Mouse (Mus musculus): Measurements from ENCODE around the gene Fndc3b. TPM values are rescaled to one million over a fixed set of nuclear protein-coding genes. Genes with fewer than 3 reads are reported as not detected.

Gene Fndc3b
- polyA plus RNA-seq, 1 experiment from 2014 or later, result 10.1 TPM

DNA sequence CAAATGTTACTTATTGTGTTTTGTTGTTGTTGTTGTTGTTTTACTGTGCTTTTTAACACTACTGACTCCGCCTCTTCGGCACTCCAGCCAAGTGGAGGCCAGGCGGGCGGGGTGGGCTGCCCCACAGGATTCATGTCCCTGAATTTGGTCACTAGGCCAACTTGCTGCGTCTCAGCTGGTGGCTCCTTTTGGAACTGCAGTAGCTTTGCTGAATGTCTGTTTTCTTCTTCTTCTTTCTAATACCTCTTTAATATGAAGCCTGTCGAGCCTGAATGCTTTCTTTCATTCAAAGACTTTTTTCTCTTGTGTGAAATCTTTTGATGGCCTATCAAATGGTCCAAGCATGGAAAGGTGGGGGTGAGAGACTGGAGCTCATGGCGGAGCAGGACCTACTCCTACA lies 235.2 kb downstream of the Fndc3b start:
- 0 out of 2 replicates have a peak, but pooled peaks cover 6% of the 10 kb centered on the region for H3K36me3 ChIP-seq
- no peak overlapping the region for H3K4me2 ChIP-seq
- no peak overlapping the region for H3K27ac ChIP-seq (replicated peaks)
- no peak overlapping the region for H3K9ac ChIP-seq
- no peaks in the 10 kb centered on the region for H3K9me3 ChIP-seq
- 79% methylated on average over 7 of the region's 7 CpGs for WGBS
- no peaks in the 10 kb centered on the region for H3K27me3 ChIP-seq
- no peaks in the 10 kb centered on the region; the same call in 1 of the 2 replicates for H3K4me1 ChIP-seq (replicated peaks)
- no peak overlapping the region for H3K4me3 ChIP-seq
- ATAC-seq (ENCODE audit: low read depth), result no peak

DNA sequence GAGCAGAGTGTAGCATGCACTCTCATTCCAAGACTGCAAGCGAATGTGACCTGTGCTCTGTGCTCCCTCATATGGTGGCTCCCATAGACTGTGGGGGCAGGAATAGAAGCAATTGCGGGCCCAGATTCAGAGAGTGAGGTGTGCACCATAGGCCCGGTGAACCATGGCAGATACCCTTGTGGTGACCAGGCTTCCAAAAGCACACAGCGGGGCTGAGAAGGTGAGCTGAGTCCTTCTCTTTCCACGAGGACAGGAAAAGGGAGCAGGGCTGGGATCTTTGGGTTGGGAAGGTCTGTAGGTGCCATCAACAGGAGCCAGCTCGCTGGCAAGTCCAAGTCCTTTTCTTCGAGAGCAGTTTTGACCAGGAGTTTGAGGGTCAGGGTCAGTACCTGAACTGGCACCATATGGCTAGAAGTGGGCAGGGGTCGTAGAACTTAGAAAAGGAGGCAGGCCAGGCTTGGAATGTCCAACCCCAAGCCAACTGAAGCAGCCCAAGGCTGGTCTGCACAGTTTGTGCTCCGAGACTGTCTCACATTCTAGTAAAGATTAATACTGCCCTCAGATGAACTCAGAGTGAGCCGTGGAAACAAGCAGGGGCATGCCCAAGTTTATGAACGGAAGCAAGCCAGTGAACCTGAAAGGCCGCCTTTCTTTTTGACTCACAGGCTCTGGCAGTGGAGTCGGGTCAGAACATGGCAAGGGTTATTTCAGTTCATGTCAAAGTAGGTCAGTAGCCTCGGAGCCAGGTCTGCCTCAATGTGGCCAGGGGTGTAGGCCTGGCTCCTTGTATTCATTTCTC lies 237.1 kb downstream of the Fndc3b start:
- no peaks in the 10 kb centered on the region for H3K4me1 ChIP-seq (replicated peaks)
- WGBS, result 91% methylated on average over 14 of the region's 14 CpGs
- H3K9me3 ChIP-seq, result no peaks in the 10 kb centered on the region
- H3K27ac ChIP-seq (replicated peaks), result no peak overlapping the region
- no peak overlapping the region for H3K9ac ChIP-seq
- H3K36me3 ChIP-seq, result 0 out of 2 replicates have a peak, but pooled peaks cover 8% of the 10 kb centered on the region
- H3K4me2 ChIP-seq, result no peak overlapping the region
- no peaks in the 10 kb centered on the region for H3K27me3 ChIP-seq
- ATAC-seq (ENCODE audit: low read depth), result no peak
- no peak overlapping the region for H3K4me3 ChIP-seq

DNA sequence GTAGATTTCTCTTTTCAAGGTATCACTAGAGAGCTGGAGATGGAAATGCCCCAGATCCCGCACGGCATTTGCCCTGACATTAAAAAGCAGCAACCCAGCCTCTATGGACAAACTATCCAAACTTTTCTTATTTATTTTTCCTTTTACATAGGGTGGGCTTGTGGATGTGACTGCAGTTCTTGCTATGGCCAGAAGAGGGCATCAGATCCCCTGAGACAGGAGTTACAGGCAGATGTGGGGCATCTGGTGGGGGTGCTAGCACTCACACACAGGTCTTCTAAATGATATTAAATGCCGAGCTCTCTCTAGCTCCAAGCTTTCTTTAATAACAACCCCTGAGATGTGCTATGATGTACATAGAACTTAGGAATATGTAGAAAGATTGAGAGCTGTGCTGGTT lies 238.3 kb downstream of the Fndc3b start:
- Histone ChIP-seq H3K4me2 (no peak overlapping the region), H3K27me3 (no peaks in the 10 kb centered on the region), H3K4me1 (replicated peaks) (no peaks in the 10 kb centered on the region), H3K4me3 (no peak overlapping the region), H3K36me3 (0 out of 2 replicates have a peak, but pooled peaks cover 8% of the 10 kb centered on the region), H3K9ac (no peak overlapping the region), H3K9me3 (no peaks in the 10 kb centered on the region), H3K27ac (replicated peaks) (no peak overlapping the region)
- ATAC-seq (ENCODE audit: low read depth), result no peak
- 96% methylated on average over 3 of the region's 3 CpGs for WGBS

DNA sequence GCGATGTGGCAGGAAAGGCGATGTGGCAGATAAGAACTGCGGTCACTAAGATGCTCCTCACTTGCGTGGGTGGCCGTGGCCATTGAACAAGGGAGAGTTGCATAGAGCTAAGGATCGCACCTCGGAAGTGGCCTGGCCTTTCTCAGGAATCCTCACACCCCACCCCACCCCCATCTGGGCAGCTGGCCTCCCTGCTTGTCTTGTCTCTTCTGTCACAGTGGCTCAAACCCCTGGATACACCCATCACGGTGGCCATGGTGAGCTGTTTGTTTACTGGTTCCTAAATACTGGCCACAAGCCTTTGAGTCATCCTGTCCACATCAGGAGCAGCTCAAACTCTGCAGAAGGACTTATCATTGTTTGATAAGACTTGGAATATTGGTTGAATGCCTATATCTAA lies 240.3 kb downstream of the Fndc3b start:
- Histone ChIP-seq H3K4me1 (replicated peaks) (no peaks in the 10 kb centered on the region), H3K27me3 (no peaks in the 10 kb centered on the region), H3K4me3 (no peak overlapping the region), H3K4me2 (no peak overlapping the region), H3K27ac (replicated peaks) (no peak overlapping the region), H3K9ac (no peak overlapping the region), H3K9me3 (no peaks in the 10 kb centered on the region), H3K36me3 (0 out of 2 replicates have a peak, but pooled peaks cover 8% of the 10 kb centered on the region)
- no peak for ATAC-seq (ENCODE audit: low read depth)
- WGBS, result 90% methylated on average over 8 of the region's 8 CpGs

DNA sequence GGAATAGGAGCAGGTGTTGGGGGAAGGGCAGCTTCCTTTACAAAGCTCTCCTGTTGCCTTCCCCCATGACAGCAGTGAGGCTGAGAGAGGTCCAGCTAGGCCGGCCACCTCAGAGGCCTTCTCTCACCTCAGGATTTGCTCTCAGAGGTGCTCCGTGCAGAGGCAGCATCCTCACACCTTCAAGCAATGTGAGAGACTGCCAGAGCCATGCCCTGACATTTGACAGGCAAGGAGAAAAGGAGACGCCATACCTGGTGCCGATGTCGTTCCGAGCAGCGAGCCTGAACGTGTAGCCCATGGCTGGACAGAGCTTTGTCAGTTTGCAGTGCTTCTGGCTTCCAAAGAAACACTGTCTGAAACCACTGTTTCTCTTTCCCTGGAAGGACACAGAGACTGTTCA lies 241.1 kb downstream of the Fndc3b start:
- H3K27me3 ChIP-seq, result no peaks in the 10 kb centered on the region
- ATAC-seq (ENCODE audit: low read depth), result no peak

DNA sequence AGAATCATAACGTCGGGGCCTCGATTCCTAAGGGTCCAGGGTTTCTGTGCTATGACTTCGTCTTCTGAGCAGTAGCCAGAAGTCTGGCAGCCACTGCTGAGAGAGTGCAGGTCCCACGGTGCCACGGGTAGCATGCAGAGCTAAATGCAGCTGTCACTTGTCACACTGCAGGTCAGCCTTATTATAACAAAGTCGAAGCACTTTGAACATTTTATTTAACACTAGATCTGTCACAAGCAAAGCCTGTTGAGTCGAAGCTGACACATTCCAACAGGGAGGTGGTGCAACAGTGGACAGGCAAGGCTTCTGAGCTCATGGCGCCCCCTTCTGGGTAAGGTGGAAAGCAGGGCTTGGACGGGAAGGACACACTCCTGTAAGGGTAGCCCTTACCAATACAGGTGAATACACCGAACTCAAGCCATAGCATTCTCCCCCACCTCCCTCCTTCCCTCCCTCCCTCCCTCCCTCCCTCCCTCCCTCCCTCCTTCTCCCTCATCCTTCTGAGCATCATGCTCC lies 243.5 kb downstream of the Fndc3b start:
- Histone ChIP-seq H3K4me3 (no peak overlapping the region), H3K36me3 (peaks cover 17% of the 10 kb centered on the region; the same call in 1 of the 2 replicates), H3K27me3 (no peaks in the 10 kb centered on the region), H3K4me2 (no peak overlapping the region), H3K9me3 (no peaks in the 10 kb centered on the region), H3K9ac (no peak overlapping the region), H3K4me1 (replicated peaks) (no peaks in the 10 kb centered on the region), H3K27ac (replicated peaks) (no peak overlapping the region)
- 82% methylated on average over 11 of the region's 11 CpGs for WGBS
- no peak for ATAC-seq (ENCODE audit: low read depth)

More for the DNA sequence above, 241.1 kb downstream of the Fndc3b start:
- no peaks in the 10 kb centered on the region for H3K4me1 ChIP-seq (replicated peaks)
- H3K9me3 ChIP-seq, result no peaks in the 10 kb centered on the region
- 0 out of 2 replicates have a peak, but pooled peaks cover 10% of the 10 kb centered on the region for H3K36me3 ChIP-seq
- H3K4me3 ChIP-seq, result no peak overlapping the region
- WGBS, result 95% methylated on average over 8 of the region's 8 CpGs
- no peak overlapping the region for H3K4me2 ChIP-seq
- H3K27ac ChIP-seq (replicated peaks), result no peak overlapping the region
- no peak overlapping the region for H3K9ac ChIP-seq

DNA sequence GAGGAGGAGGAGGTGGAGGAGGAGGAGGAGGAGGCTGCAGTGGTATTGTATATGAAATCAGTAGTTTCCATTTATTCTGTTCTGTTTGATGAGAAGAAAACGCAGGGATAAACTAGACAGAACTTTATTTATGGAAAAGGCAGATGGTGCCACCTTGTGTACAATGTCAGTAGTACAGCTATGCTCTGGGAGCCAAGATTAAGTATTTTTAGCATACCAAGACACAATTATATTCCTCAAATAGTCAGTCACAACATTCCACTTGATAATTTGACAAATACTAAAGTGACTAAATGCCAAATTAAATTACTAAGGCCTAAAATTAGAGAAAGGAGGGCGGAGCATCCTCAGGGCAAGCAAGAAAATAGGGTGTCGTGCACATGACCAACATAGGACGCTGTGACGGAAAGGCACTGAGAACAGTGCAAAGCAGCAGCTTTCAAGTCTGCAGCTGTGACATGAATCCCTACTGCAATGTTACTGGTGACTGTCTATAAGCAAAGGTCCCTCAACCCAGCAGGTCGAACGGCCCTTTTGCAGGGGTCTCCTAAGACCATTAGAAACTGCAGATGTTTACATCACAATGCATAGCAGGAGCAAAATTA lies 244.7 kb downstream of the Fndc3b start:
- H3K4me1 ChIP-seq (replicated peaks), result no peaks in the 10 kb centered on the region
- H3K27me3 ChIP-seq, result no peaks in the 10 kb centered on the region
- H3K9ac ChIP-seq, result no peak overlapping the region
- 76% methylated on average over 7 of the region's 7 CpGs for WGBS
- no peak for ATAC-seq (ENCODE audit: low read depth)
- H3K9me3 ChIP-seq, result no peaks in the 10 kb centered on the region
- H3K27ac ChIP-seq (replicated peaks), result no peak overlapping the region
- no peak overlapping the region for H3K4me3 ChIP-seq
- H3K36me3 ChIP-seq, result peaks cover 24% of the 10 kb centered on the region; the same call in 1 of the 2 replicates
- H3K4me2 ChIP-seq, result no peak overlapping the region

DNA sequence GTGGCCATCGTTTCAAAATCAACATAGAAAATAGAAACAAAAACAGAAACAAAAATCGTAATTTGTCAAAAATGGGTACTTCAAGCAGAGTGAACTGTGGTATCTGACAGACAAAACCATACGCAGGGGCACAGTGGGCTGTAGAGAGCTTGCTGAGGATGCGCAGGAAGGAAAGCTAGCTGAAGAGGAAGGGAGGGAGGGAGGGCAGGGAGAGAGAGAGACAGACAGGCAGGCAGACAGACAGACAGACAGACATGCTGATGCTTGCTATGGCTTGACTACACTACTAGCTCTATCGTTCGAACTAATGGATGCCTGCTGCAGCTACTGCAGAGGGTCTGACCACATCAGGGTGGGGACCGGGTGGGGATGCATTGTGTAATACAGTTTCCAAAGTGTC lies 247.7 kb downstream of the Fndc3b start:
- H3K36me3 ChIP-seq, result peaks cover 41% of the 10 kb centered on the region
- no peak overlapping the region for H3K4me3 ChIP-seq
- no peak overlapping the region for H3K27ac ChIP-seq (replicated peaks)
- H3K9me3 ChIP-seq, result no peaks in the 10 kb centered on the region
- no peaks in the 10 kb centered on the region for H3K27me3 ChIP-seq
- WGBS, result 95% methylated on average over 7 of the region's 7 CpGs
- H3K4me1 ChIP-seq (replicated peaks), result no peaks in the 10 kb centered on the region
- no peak for ATAC-seq (ENCODE audit: low read depth)
- H3K9ac ChIP-seq, result no peak overlapping the region
- no peak overlapping the region for H3K4me2 ChIP-seq

DNA sequence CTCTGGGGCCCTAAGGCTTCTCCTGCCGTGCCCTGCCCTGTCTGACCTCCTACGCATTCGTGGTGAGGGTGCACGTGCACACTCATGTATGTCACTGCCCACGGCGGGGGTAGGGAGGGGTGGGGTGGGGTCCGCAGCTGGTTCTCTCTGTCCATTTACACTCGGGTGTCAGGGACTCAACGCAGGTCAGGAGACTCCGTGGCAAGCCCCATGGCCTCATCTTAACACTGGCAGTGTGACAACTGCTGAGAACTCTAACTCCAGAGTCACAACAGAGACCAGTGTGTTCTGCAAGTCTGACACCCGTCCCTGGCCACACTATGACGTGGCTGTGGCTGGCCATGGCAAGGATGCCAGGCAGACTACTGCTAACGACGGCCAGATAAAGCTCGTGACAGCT lies 248.2 kb downstream of the Fndc3b start:
- 93% methylated on average over 15 of the region's 15 CpGs for WGBS
- no peaks in the 10 kb centered on the region for H3K4me1 ChIP-seq (replicated peaks)
- H3K9ac ChIP-seq, result no peak overlapping the region
- no peak overlapping the region for H3K4me3 ChIP-seq
- H3K4me2 ChIP-seq, result no peak overlapping the region
- H3K27ac ChIP-seq (replicated peaks), result no peak overlapping the region
- no peaks in the 10 kb centered on the region for H3K9me3 ChIP-seq
- H3K27me3 ChIP-seq, result no peaks in the 10 kb centered on the region
- H3K36me3 ChIP-seq, result peaks cover 45% of the 10 kb centered on the region
- no peak for ATAC-seq (ENCODE audit: low read depth)

DNA sequence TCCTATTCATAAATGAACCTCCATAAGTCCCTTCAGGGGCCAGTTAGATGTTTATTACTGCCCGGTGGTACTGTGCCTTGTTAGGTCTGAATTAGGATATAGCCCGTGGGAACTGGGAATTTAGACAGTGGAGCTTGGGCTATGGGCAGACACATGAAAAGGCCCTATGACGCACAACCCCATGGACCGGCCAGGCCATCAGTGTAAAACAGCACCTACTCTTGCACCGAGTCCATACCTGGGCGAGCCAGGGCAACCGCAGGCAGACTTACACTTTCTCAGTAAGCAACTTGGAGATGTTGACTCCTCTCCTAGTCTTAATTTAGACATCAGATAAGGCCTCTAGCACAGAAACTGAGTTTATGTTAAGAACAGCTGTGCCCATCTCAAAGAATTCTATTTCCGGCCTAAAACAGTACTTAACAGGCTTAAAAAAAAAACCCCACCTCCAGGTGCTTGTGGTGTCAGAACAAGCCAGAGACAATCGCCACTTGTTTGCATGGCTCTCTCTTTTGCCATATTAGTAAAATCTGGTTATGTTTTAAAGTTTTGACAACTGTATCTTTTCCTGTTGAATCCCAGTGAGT lies 248.7 kb downstream of the Fndc3b start:
- no peaks in the 10 kb centered on the region for H3K9me3 ChIP-seq
- H3K9ac ChIP-seq, result no peak overlapping the region
- H3K36me3 ChIP-seq, result peaks cover 45% of the 10 kb centered on the region
- ATAC-seq (ENCODE audit: low read depth), result no peak
- no peak overlapping the region for H3K4me3 ChIP-seq
- no peak overlapping the region for H3K27ac ChIP-seq (replicated peaks)
- H3K4me1 ChIP-seq (replicated peaks), result no peaks in the 10 kb centered on the region
- 91% methylated on average over 9 of the region's 9 CpGs for WGBS
- no peaks in the 10 kb centered on the region for H3K27me3 ChIP-seq
- no peak overlapping the region for H3K4me2 ChIP-seq

DNA sequence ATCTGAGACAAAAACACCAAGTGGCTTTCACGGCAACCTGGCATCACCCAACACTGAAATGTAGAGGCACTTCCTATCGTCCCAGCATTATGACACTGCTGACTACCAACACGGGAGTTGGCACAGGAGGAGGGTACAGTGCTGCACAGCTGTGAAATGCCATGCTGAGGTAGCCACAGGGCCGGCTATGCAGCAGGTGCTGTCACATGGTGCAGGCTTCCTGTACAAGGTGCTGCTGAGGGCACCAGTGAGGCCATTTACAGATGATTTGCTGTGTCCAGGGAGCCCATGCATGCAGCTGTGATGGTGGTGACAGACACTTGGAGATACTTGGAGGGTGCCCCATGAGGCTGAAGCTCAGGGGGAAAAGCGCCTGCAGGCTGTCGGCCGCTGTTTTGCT lies 249.2 kb downstream of the Fndc3b start:
- Histone ChIP-seq H3K36me3 (peaks cover 46% of the 10 kb centered on the region), H3K4me3 (no peak overlapping the region), H3K4me1 (replicated peaks) (no peaks in the 10 kb centered on the region), H3K9ac (no peak overlapping the region), H3K27me3 (no peaks in the 10 kb centered on the region), H3K9me3 (no peaks in the 10 kb centered on the region), H3K4me2 (no peak overlapping the region), H3K27ac (replicated peaks) (no peak overlapping the region)
- WGBS, result 93% methylated on average over 7 of the region's 7 CpGs
- ATAC-seq (ENCODE audit: low read depth), result no peak

DNA sequence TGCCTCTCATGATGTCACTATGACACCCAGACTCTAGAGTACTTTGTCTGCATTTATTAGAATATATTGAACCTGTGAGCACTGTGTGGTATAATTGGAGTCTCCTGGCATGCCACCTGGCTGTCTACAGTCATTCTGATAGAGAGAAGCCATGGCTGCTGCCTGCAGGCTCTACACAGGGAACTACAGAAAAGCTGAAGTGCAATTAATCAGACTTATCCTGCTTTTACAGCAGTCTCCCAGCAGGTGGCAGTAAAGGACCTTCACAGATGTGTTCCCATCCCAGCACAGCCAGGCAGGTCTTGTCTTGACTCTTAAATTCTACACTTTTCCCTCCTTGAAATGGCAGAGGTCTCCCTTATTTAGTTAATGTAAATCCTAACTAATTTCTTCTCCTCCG lies 250.1 kb downstream of the Fndc3b start:
- ATAC-seq (ENCODE audit: low read depth), result peak; percentile 44
- no peaks in the 10 kb centered on the region for H3K27me3 ChIP-seq
- WGBS, result 43% methylated on average over 1 of the region's 1 CpGs
- no peak overlapping the region for H3K4me2 ChIP-seq
- no peak overlapping the region for H3K27ac ChIP-seq (replicated peaks)
- H3K4me3 ChIP-seq, result no peak overlapping the region
- no peaks in the 10 kb centered on the region for H3K9me3 ChIP-seq
- H3K9ac ChIP-seq, result no peak overlapping the region
- H3K36me3 ChIP-seq, result peaks cover 54% of the 10 kb centered on the region
- no peaks in the 10 kb centered on the region for H3K4me1 ChIP-seq (replicated peaks)

Data from neural tube, embryonic 13.5 days (tissue).